ENCODE assay signal across 23 mouse cellular contexts in genomic region chr13:54269087-54269486, GRCm38 (mm10).
"Had no signal": no experiment of that assay in that cellular context is flagged by ENCODE, and none has a peak within 500 bp of the region (broad histone marks: within the 10 kb centered on the region; RNA-seq: fewer than 3 reads in every experiment).

No protein-coding gene starts in this region.

- H3K27ac ChIP-seq: heart, adult 2 months; heart, embryonic 13.5 days; heart, embryonic 15.5 days; hindbrain, embryonic 14.5 days; kidney, embryonic 15.5 days; kidney, postnatal 0 days; limb, embryonic 13.5 days; limb, embryonic 15.5 days; liver, embryonic 12.5 days; liver, embryonic 14.5 days had no signal

- H3K36me3 ChIP-seq: heart, embryonic 13.5 days; heart, embryonic 15.5 days; kidney, embryonic 15.5 days; limb, embryonic 13.5 days; limb, embryonic 15.5 days; liver, embryonic 12.5 days had no signal

- H3K4me2 ChIP-seq: heart, embryonic 11.5 days; heart, embryonic 13.5 days; heart, embryonic 15.5 days; hindbrain, embryonic 14.5 days; kidney, embryonic 15.5 days; limb, embryonic 13.5 days; limb, embryonic 15.5 days; liver, embryonic 12.5 days had no signal

- H3K4me3 ChIP-seq: heart, adult 2 months; heart, embryonic 13.5 days; heart, embryonic 15.5 days; kidney, embryonic 15.5 days; limb, embryonic 13.5 days; limb, embryonic 15.5 days; liver, embryonic 12.5 days had no signal

- H3K4me1 ChIP-seq: heart, embryonic 13.5 days; heart, embryonic 15.5 days; kidney, embryonic 15.5 days; limb, embryonic 13.5 days; limb, embryonic 15.5 days; liver, embryonic 12.5 days had no signal

- H3K9me3 ChIP-seq: heart, embryonic 13.5 days; heart, embryonic 15.5 days; kidney, embryonic 15.5 days; limb, embryonic 13.5 days; limb, embryonic 15.5 days; liver, embryonic 12.5 days had no signal

- DNase-seq: gastrocnemius, postnatal 14 days; gastrocnemius, postnatal 36 days; heart, adult 11 months; heart, adult 2 months; heart, postnatal 14 days; heart, postnatal 36 days; kidney, adult 11 months; kidney, adult 2 months; kidney, adult 9 months; kidney, postnatal 14 days; kidney, postnatal 36 days; lung, adult 18-20 months had no signal

- H3K27me3 ChIP-seq: kidney, embryonic 15.5 days had no signal

- ATAC-seq: intestine, embryonic 16.5 days; liver, embryonic 12.5 days had no signal

- H3K9ac ChIP-seq: heart, embryonic 13.5 days; heart, embryonic 15.5 days; hindbrain, embryonic 14.5 days; kidney, embryonic 15.5 days; limb, embryonic 13.5 days; limb, embryonic 15.5 days; liver, embryonic 12.5 days; liver, embryonic 14.5 days had no signal
